Mouse (Mus musculus): ENCODE results near the gene Lypd5. TPM values are rescaled to one million over a fixed set of nuclear protein-coding genes. Genes with fewer than 3 reads are reported as not detected.

Lypd5 gene
- polyA plus RNA-seq, 1 experiment from 2014 or later = not detected

GRCm38 (mm10) chr7:24373538-24374379 lies 24.8 kb downstream of the Lypd5 start:
- H3K4me2 ChIP-seq (ENCODE audit: low read depth, low read length) = peak overlapping the region; percentile 95
- ATAC-seq (ENCODE audit: low read depth) = no peak
- peaks cover 62% of the 10 kb centered on the region for H3K4me1 ChIP-seq (ENCODE audit: control insufficient read depth, low read depth, low read length)
- peak overlapping the region; percentile 100 for H3K27ac ChIP-seq (ENCODE audit: low read length)
- no peaks in the 10 kb centered on the region for H3K9me3 ChIP-seq (replicated peaks; ENCODE audit: control insufficient read depth, low read length)
- WGBS (ENCODE audit: insufficient replicate concordance) = 9% methylated on average over 20 of the region's 20 CpGs
- H3K4me3 ChIP-seq (ENCODE audit: low read depth, low read length) = peak overlapping the region; percentile 89
- peak overlapping the region; percentile 96 for H3K9ac ChIP-seq (ENCODE audit: low read depth, low read length)
- peaks cover 27% of the 10 kb centered on the region for H3K36me3 ChIP-seq (ENCODE audit: control insufficient read depth, insufficient read depth)
- H3K27me3 ChIP-seq (ENCODE audit: control insufficient read depth, insufficient read depth, low read depth, low read length) = no peaks in the 10 kb centered on the region

DNA sequence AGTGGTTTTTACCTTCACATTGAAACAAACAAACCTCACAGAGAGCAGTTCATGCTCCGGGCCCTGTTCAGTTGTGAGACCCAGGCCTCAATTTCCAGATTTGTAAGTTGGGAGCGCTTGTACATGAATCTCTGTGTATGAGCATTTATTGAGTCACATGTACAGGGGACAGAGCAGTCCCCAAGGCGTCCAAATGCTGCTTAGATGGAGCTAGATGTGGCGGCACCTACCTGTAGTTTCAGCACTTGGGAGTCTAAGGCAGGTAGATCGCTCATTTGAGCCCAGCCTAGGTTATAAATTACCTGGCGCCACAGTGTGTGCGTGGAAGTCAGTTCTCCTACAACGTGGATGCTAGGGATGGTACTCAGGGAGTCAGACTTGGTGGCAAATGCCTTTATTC lies 27.5 kb downstream of the Lypd5 start:
- H3K27ac ChIP-seq (ENCODE audit: low read length) = peak overlapping the region; percentile 100
- no peak for ATAC-seq (ENCODE audit: low read depth)
- H3K36me3 ChIP-seq (ENCODE audit: control insufficient read depth, insufficient read depth) = peaks cover 54% of the 10 kb centered on the region
- peaks cover 74% of the 10 kb centered on the region for H3K4me1 ChIP-seq (ENCODE audit: control insufficient read depth, low read depth, low read length)
- WGBS (ENCODE audit: insufficient replicate concordance) = 54% methylated on average over 8 of the region's 8 CpGs
- H3K9me3 ChIP-seq (replicated peaks; ENCODE audit: control insufficient read depth, low read length) = no peaks in the 10 kb centered on the region
- no peaks in the 10 kb centered on the region for H3K27me3 ChIP-seq (ENCODE audit: control insufficient read depth, insufficient read depth, low read depth, low read length)
- peak overlapping the region; percentile 65 for H3K4me3 ChIP-seq (ENCODE audit: low read depth, low read length)
- H3K4me2 ChIP-seq (ENCODE audit: low read depth, low read length) = peak overlapping the region; percentile 85
- H3K9ac ChIP-seq (ENCODE audit: low read depth, low read length) = peak overlapping the region; percentile 75

DNA sequence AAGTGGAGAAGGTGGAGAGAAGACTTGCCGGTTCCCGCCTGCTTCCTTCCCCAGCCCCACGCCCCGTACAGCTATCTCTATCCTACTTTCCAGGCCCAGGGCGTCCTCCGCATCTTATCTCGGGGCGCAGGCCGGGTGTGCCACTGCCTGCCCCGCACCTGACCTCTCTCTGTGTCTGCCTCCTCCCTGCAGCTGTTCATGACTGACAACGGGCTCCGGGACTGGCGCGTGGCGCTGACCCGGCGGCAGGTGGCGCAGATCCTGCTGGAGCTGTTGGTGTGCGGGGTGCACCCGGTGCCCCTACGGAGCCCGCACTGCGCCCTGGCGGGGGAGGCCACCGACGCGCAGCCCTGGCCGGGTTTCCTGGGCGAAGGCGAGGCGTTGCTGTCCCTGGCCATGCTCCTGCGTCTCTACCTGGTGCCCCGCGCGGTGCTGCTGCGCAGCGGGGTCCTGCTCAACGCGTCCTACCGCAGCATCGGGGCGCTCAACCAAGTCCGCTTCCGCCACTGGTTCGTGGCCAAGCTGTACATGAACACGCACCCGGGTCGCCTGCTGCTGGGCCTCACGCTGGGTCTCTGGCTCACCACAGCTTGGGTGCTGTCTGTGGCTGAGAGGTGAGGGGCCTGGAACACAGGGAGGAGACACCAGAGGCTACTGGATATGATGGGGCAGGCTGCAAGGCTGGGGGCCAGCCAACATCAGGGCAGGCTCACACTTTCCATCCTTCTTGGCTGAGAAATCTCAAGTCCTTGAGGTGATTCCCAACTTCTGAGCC lies 28.3 kb downstream of the Lypd5 start:
- peak overlapping the region; percentile 100 for H3K27ac ChIP-seq (ENCODE audit: low read length)
- peaks cover 83% of the 10 kb centered on the region for H3K4me1 ChIP-seq (ENCODE audit: control insufficient read depth, low read depth, low read length)

DNA sequence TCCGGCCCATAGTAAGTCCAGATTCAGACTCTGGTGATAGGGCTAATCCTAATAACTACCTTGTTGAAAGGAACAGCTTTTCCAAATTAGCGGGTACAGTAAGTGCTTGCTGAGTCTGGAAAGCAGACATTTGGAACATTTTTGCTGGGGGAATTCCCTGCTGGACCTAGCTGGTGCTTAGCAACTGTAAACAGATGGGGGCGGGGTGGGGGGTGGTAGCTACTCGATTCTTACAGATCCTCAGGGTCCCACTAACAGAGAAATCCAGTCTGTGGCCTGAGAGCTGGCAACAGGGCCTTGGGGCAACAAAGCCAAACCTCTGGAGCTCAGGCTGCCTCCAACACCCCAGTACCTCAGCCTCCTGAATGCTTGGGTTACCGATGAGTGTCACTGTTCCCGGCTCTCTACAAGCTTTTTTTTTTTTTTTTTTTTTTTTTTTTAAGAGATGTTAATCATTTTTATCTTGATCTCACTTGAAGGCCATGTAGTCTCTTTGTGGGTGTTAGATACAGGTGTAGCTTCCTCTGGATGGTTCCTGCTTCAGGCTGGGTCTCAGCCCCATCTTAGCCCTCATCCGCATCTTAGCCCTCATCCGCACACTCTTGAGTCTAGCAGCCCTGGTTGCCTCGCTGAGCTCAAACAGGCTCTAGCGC lies 29.2 kb downstream of the Lypd5 start:
- peak overlapping the region; percentile 65 for H3K4me3 ChIP-seq (ENCODE audit: low read depth, low read length)

More for the DNA sequence above, 28.3 kb downstream of the Lypd5 start:
- Histone ChIP-seq H3K9ac (ENCODE audit: low read depth, low read length) (peak overlapping the region; percentile 94), H3K36me3 (ENCODE audit: control insufficient read depth, insufficient read depth) (peaks cover 62% of the 10 kb centered on the region), H3K9me3 (replicated peaks; ENCODE audit: control insufficient read depth, low read length) (no peaks in the 10 kb centered on the region), H3K27me3 (ENCODE audit: control insufficient read depth, insufficient read depth, low read depth, low read length) (no peaks in the 10 kb centered on the region), H3K4me3 (ENCODE audit: low read depth, low read length) (peak overlapping the region; percentile 65), H3K4me2 (ENCODE audit: low read depth, low read length) (peak overlapping the region; percentile 85)
- ATAC-seq (ENCODE audit: low read depth) = peak; percentile 96
- 11% methylated on average over 47 of the region's 49 CpGs for WGBS (ENCODE audit: insufficient replicate concordance)

DNA sequence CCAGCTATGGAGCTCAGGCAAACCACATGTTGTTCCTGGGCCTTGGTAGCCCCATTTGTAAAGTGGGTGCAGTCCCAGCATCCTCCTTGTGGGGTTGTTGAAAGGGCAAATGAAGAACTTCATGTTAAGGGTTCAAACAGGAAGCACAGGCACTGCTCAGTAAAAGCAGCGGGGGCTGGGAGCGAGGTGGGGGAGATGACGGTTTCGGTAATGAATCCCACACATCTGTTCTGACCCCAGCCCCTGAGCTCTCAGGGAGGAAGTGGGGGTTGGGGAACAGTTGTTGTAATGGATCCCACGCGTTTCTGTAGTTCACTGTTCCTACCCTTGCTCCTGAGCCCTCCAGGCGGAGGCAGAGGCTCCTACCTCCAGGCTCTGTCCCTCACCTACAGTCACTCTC lies 30.9 kb downstream of the Lypd5 start:
- no peak overlapping the region for H3K4me3 ChIP-seq (ENCODE audit: low read depth, low read length)
- peak overlapping the region; percentile 98 for H3K27ac ChIP-seq (ENCODE audit: low read length)
- WGBS (ENCODE audit: insufficient replicate concordance) = 57% methylated on average over 7 of the region's 7 CpGs
- no peaks in the 10 kb centered on the region for H3K27me3 ChIP-seq (ENCODE audit: control insufficient read depth, insufficient read depth, low read depth, low read length)
- H3K4me1 ChIP-seq (ENCODE audit: control insufficient read depth, low read depth, low read length) = peaks cover 90% of the 10 kb centered on the region
- no peak for ATAC-seq (ENCODE audit: low read depth)
- H3K9me3 ChIP-seq (replicated peaks; ENCODE audit: control insufficient read depth, low read length) = no peaks in the 10 kb centered on the region
- H3K4me2 ChIP-seq (ENCODE audit: low read depth, low read length) = no peak overlapping the region; the same call in 1 of the 2 replicates
- peaks cover 80% of the 10 kb centered on the region for H3K36me3 ChIP-seq (ENCODE audit: control insufficient read depth, insufficient read depth)
- peak overlapping the region; percentile 41 for H3K9ac ChIP-seq (ENCODE audit: low read depth, low read length)

More for the DNA sequence above, 29.2 kb downstream of the Lypd5 start:
- H3K4me2 ChIP-seq (ENCODE audit: low read depth, low read length) = peak overlapping the region; percentile 85
- ATAC-seq (ENCODE audit: low read depth) = no peak
- no peaks in the 10 kb centered on the region for H3K27me3 ChIP-seq (ENCODE audit: control insufficient read depth, insufficient read depth, low read depth, low read length)
- H3K9me3 ChIP-seq (replicated peaks; ENCODE audit: control insufficient read depth, low read length) = no peaks in the 10 kb centered on the region
- peaks cover 70% of the 10 kb centered on the region for H3K36me3 ChIP-seq (ENCODE audit: control insufficient read depth, insufficient read depth)
- peak overlapping the region; percentile 94 for H3K9ac ChIP-seq (ENCODE audit: low read depth, low read length)
- WGBS (ENCODE audit: insufficient replicate concordance) = 74% methylated on average over 10 of the region's 10 CpGs
- peak overlapping the region; percentile 98 for H3K27ac ChIP-seq (ENCODE audit: low read length)
- peaks cover 86% of the 10 kb centered on the region for H3K4me1 ChIP-seq (ENCODE audit: control insufficient read depth, low read depth, low read length)

DNA sequence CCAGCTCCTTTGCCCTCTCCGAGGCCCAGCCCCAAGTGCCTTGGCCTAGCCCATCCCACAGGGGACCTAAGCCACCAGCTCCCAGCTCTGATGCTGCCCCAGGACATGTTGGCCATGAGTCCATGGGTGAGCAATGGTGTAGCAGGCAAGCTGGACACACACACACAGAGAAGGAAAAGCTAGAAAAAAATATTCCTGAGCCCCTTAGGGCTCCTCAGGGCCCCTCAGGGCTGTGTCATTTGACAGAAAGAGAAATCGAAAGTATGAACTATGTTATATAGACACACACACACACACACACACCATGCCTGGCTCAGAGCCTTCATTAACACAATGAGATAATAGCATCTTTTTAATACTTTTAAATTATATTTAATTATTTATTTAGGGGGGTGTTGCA lies 31.4 kb downstream of the Lypd5 start:
- Histone ChIP-seq H3K9me3 (replicated peaks; ENCODE audit: control insufficient read depth, low read length) (no peaks in the 10 kb centered on the region), H3K27me3 (ENCODE audit: control insufficient read depth, insufficient read depth, low read depth, low read length) (no peaks in the 10 kb centered on the region), H3K4me3 (ENCODE audit: low read depth, low read length) (no peak overlapping the region), H3K4me2 (ENCODE audit: low read depth, low read length) (no peak overlapping the region; the same call in 1 of the 2 replicates), H3K36me3 (ENCODE audit: control insufficient read depth, insufficient read depth) (peaks cover 84% of the 10 kb centered on the region), H3K27ac (ENCODE audit: low read length) (peak overlapping the region; percentile 98), H3K4me1 (ENCODE audit: control insufficient read depth, low read depth, low read length) (peaks cover 91% of the 10 kb centered on the region), H3K9ac (ENCODE audit: low read depth, low read length) (peak overlapping the region; percentile 41; the same call in 1 of the 2 replicates)
- 68% methylated on average over 2 of the region's 2 CpGs for WGBS (ENCODE audit: insufficient replicate concordance)
- no peak for ATAC-seq (ENCODE audit: low read depth)

GRCm38 (mm10) chr7:24382730-24383372 lies 33.9 kb downstream of the Lypd5 start:
- peaks cover 74% of the 10 kb centered on the region for H3K4me1 ChIP-seq (ENCODE audit: control insufficient read depth, low read depth, low read length)
- H3K9ac ChIP-seq (ENCODE audit: low read depth, low read length) = peak overlapping the region; percentile 15; the same call in 1 of the 2 replicates
- no peaks in the 10 kb centered on the region for H3K27me3 ChIP-seq (ENCODE audit: control insufficient read depth, insufficient read depth, low read depth, low read length)
- ATAC-seq (ENCODE audit: low read depth) = no peak
- no peaks in the 10 kb centered on the region for H3K9me3 ChIP-seq (replicated peaks; ENCODE audit: control insufficient read depth, low read length)
- H3K36me3 ChIP-seq (ENCODE audit: control insufficient read depth, insufficient read depth) = peaks cover 87% of the 10 kb centered on the region
- H3K27ac ChIP-seq (ENCODE audit: low read length) = peak overlapping the region; percentile 76
- no peak overlapping the region for H3K4me3 ChIP-seq (ENCODE audit: low read depth, low read length)
- WGBS (ENCODE audit: insufficient replicate concordance) = 78% methylated on average over 16 of the region's 16 CpGs
- H3K4me2 ChIP-seq (ENCODE audit: low read depth, low read length) = no peak overlapping the region

- Histone ChIP-seq H3K27ac (ENCODE audit: low read length) (peak overlapping the region; percentile 76), H3K27me3 (ENCODE audit: control insufficient read depth, insufficient read depth, low read depth, low read length) (no peaks in the 10 kb centered on the region), H3K9ac (ENCODE audit: low read depth, low read length) (peak overlapping the region; percentile 36; the same call in 1 of the 2 replicates), H3K4me1 (ENCODE audit: control insufficient read depth, low read depth, low read length) (peaks cover 62% of the 10 kb centered on the region), H3K4me2 (ENCODE audit: low read depth, low read length) (no peak overlapping the region), H3K9me3 (replicated peaks; ENCODE audit: control insufficient read depth, low read length) (no peaks in the 10 kb centered on the region), H3K36me3 (ENCODE audit: control insufficient read depth, insufficient read depth) (peaks cover 75% of the 10 kb centered on the region), H3K4me3 (ENCODE audit: low read depth, low read length) (no peak overlapping the region)
- peak; percentile 69 for ATAC-seq (ENCODE audit: low read depth)
- 35% methylated on average over 6 of the region's 6 CpGs for WGBS (ENCODE audit: insufficient replicate concordance)
Observed at GRCm38 (mm10) chr7:24384070-24384469, 35.1 kb downstream of the Lypd5 start.
